Mouse (Mus musculus) limb, embryonic 13.5 days (tissue): ENCODE results near the gene Gna14. TPM values are rescaled to one million over a fixed set of nuclear protein-coding genes. Genes with fewer than 3 reads are reported as not detected.

Experiments used
- ATAC-seq: fragments of 200-750 bp; cut with Nextera tagmentation; 2 replicates; pipeline ENCODE4 v1.8.0; 2017; ENCODE audit warnings: low read depth, moderate number of reproducible peaks, moderate TSS enrichment; ENCODE audit not compliant: low FRiP score
- H3K27ac ChIP-seq: fragments of 300-500 bp; sonication (generic); 2 replicates; pipeline ENCODE4 v1.5.1; 2015; ENCODE audit warnings: inconsistent platforms, mild to moderate bottlenecking, moderate library complexity
- H3K27me3 ChIP-seq: fragments of 300-500 bp; sonication (generic); 2 replicates; pipeline ENCODE4 v1.6.1; 2015; ENCODE audit warnings: mild to moderate bottlenecking, inconsistent platforms
- H3K36me3 ChIP-seq: fragments of 300-500 bp; sonication (generic); 2 replicates; pipeline ENCODE4 v1.6.1; 2015; ENCODE audit warnings: inconsistent platforms, mild to moderate bottlenecking, moderate library complexity
- H3K4me1 ChIP-seq: fragments of 300-500 bp; sonication (generic); 2 replicates; pipeline ENCODE4 v1.6.1; 2015; ENCODE audit warnings: inconsistent platforms
- H3K4me2 ChIP-seq: fragments of 300-500 bp; sonication (generic); replicated peaks from 2 replicates; pipeline ENCODE4 v1.6.1; 2015; ENCODE audit warnings: inconsistent platforms, mild to moderate bottlenecking, moderate library complexity
- H3K4me3 ChIP-seq: fragments of 300-500 bp; sonication (generic); 2 replicates; pipeline ENCODE4 v1.5.1; 2015; ENCODE audit warnings: moderate library complexity, mild to moderate bottlenecking, inconsistent platforms
- H3K9ac ChIP-seq: fragments of 300-500 bp; sonication (generic); 2 replicates; pipeline ENCODE4 v1.6.1; 2015; ENCODE audit warnings: mild to moderate bottlenecking, inconsistent platforms
- H3K9me3 ChIP-seq: fragments of 300-500 bp; sonication (generic); 2 replicates; pipeline ENCODE4 v1.6.1; 2016; ENCODE audit warnings: inconsistent platforms
- WGBS: fragments of 180-500 bp; shearing (Covaris S2); methylation state at CpG from one replicate; pipeline ENCODE4 v1.1.7; 2015; 5-methylcytosine and 5-hydroxymethylcytosine counted together
- polyA plus RNA-seq: library from polyadenylated mRNA; unstranded; fragments of >200 nt; fragmentation: Nextera tagmentation; extraction: Ambion mirVana; gene quantifications from 2 replicates; pipeline ENCODE4 v1.2.1, GENCODE M21; 2015

Gene Gna14
- polyA plus RNA-seq, 1 experiment from 2014 or later: 2.1 TPM

DNA sequence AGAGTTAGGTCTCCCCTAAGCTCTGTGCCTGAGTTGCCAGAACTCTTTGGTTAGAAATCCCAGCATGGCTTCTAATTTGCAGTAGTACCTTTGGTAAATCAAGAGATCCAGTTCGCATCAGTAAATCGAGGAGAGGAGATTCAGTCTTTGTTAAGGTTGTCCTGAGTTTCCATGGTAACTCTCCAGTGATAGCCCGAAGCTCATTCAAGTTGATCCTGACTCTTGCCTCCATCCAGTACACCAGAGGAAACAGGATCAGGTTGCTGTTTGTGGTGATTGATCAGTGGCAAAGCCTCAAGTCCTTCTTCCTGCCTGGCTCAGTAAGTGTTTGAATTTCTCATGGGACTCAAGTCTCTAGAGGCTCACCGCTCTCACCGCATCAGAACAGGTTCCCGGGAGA is 24.7 kb downstream of the Gna14 start:
- no peaks in the 10 kb centered on the region; the same call in 1 of the 2 replicates for H3K9me3 ChIP-seq
- WGBS: 73% methylated on average over 6 of the region's 6 CpGs
- H3K27me3 ChIP-seq: no peaks in the 10 kb centered on the region
- no peak overlapping the region for H3K4me2 ChIP-seq
- no peaks in the 10 kb centered on the region for H3K36me3 ChIP-seq
- no peak overlapping the region for H3K9ac ChIP-seq
- H3K4me3 ChIP-seq: no peak overlapping the region
- ATAC-seq: no peak
- no peak overlapping the region for H3K27ac ChIP-seq
- no peaks in the 10 kb centered on the region for H3K4me1 ChIP-seq

DNA sequence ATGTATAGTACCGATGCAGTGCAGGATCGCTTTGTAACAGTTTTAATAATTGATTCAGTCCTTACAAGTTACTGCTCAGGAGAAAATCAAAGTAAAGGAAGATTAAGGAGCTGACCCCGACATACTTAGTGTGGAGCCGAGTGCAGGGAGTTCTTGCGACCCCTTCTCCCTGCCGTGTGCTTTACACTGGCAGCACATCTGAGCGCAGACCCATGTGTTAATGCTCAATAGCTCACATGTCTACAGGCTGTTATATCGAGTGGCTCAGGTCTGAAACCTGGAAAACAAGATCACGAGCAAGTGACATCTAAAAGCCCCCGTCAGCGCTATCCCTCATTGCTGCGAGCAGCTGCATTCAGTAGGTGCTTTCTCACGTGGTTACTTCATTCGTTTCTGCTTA is 25.3 kb downstream of the Gna14 start:
- Histone ChIP-seq H3K9ac (no peak overlapping the region), H3K4me1 (no peaks in the 10 kb centered on the region), H3K4me3 (no peak overlapping the region), H3K4me2 (no peak overlapping the region), H3K27me3 (no peaks in the 10 kb centered on the region), H3K27ac (no peak overlapping the region), H3K36me3 (no peaks in the 10 kb centered on the region), H3K9me3 (no peaks in the 10 kb centered on the region)
- no peak for ATAC-seq
- WGBS: 85% methylated on average over 14 of the region's 14 CpGs

DNA sequence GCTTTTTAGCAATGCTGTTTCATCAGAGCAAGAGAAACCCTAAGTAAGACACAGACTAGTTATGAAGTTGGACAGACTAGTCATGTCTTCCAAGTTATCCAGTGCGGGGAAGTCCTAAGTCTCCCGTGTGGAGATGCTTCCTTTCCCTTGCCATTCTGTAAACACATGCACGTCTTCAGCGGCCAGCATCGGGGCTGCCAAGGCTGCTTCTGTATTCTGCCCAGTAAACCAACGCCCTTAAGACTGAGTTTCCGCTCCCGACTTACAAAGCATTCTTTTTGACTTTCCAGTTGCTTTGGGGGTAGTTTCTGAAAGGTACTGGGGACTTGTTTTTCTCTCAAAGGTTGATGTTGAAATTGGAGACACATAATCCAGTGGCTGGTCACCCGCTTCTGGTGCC is 26.9 kb downstream of the Gna14 start:
- Histone ChIP-seq H3K27ac (no peak overlapping the region), H3K4me3 (no peak overlapping the region)
- WGBS: 75% methylated on average over 9 of the region's 9 CpGs

DNA sequence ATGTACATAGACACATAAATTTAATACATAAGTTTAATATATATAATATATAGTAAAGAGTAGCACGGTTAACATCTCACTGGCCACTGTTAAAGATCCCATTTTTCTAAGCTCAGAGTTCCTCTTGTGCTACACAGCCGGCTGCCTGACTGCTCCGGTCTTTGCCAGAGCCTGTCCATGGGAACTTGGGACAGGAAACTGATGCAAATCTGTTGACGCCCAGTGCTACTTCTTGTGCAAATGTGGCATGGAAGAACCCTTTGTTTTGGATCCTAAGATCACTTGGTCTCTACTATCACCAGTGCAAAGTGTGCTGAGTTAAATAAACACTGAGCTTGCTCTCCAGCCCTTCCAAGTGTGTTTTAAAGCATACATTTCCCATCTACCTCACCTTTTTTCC is 29.2 kb downstream of the Gna14 start:
- no peak for ATAC-seq

More for the DNA sequence above, 26.9 kb downstream of the Gna14 start:
- no peak overlapping the region for H3K9ac ChIP-seq
- no peaks in the 10 kb centered on the region for H3K36me3 ChIP-seq
- no peak overlapping the region for H3K4me2 ChIP-seq
- no peaks in the 10 kb centered on the region for H3K4me1 ChIP-seq
- no peak for ATAC-seq
- H3K27me3 ChIP-seq: no peaks in the 10 kb centered on the region
- H3K9me3 ChIP-seq: no peaks in the 10 kb centered on the region

DNA sequence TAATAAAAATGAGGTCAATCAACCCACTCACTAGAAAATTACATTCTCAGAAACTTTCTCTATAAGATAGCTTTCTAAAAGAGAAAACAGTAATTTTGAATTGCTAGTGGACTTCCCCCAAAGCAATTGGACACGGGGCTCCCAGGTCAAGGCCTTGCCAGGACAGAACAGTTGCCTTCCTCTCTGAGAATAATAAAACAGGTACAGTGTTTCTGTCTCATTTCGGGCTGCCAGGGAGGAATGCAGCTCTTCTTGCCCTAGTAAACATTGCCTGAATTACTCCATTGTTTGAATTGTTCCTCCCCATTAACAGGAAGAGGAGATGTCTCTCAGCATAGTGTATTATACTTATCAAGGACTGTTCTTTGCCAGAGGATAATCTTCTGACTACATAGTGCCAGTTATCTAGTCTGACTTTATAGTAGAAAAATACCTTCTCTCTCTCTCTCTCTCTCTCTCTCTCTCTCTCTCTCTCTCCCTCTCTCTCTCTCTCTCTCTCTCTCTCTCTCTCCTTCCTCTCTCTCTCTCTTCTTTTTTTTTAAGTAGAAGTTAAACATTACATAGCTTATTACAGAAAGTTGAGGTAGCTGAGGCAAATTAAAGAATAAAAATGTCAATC is 33.3 kb downstream of the Gna14 start:
- WGBS: 64% methylated on average over 2 of the region's 2 CpGs
- Histone ChIP-seq H3K4me1 (no peaks in the 10 kb centered on the region), H3K36me3 (no peaks in the 10 kb centered on the region), H3K4me2 (no peak overlapping the region), H3K27ac (no peak overlapping the region), H3K9me3 (no peaks in the 10 kb centered on the region), H3K4me3 (no peak overlapping the region), H3K27me3 (no peaks in the 10 kb centered on the region), H3K9ac (no peak overlapping the region)
- no peak for ATAC-seq

More for the DNA sequence above, 29.2 kb downstream of the Gna14 start:
- no peaks in the 10 kb centered on the region for H3K27me3 ChIP-seq
- H3K4me3 ChIP-seq: no peak overlapping the region
- no peaks in the 10 kb centered on the region for H3K4me1 ChIP-seq
- no peak overlapping the region for H3K4me2 ChIP-seq
- no peak overlapping the region for H3K9ac ChIP-seq
- H3K9me3 ChIP-seq: no peaks in the 10 kb centered on the region
- no peak overlapping the region for H3K27ac ChIP-seq
- WGBS: 83% methylated on average over 4 of the region's 4 CpGs
- no peaks in the 10 kb centered on the region for H3K36me3 ChIP-seq

DNA sequence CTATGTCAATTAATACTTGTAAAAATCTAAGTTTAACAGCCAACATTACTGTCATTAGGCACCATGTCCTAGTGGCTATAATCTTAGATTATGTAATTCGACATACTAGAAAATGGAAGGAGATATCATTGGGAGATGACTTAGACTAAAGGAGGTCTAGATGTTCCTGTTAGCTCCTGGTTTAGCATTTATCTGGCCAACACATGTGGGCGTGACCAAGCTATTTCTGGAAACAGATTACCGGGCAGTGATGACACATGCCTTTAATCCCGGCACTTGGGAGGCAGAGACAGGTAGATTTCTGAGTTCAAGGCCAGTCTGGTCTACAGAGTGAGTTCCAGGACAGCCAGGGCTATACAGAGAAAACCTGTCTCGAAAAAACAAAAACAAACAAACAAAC is 37.1 kb downstream of the Gna14 start:
- H3K27ac ChIP-seq: no peak overlapping the region

DNA sequence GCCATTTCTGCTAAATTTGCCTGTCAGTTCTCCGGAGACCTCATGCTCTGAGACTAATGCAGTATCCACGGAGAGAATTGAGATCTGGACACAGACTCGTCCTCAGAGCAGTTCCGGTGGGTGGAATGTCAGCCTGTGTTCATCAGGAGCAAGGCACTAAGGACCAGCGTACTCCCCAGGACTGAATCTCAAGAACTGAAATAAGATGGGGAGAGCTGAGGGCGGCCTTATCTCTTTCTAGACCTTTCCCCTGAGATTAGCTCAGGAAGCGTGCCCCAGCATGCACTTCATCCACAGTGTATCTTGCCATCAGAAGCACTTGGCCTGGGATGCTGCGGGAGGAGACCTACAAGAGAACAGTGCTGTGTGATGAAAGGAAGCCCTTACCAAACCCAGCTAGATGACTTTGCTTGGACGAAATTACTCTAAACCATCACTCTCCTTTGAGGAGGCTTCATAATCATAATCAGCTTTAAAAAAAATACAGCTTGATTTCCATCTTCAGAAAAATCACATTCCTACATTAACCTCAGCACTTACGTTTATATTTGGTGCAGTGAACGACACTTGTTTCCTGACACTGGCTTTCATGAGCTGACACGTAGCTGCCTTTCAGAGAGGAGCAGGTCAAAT is 41.9 kb downstream of the Gna14 start:
- Histone ChIP-seq H3K9me3 (no peaks in the 10 kb centered on the region), H3K9ac (no peak overlapping the region), H3K4me1 (0 out of 2 replicates have a peak, but pooled peaks cover 3% of the 10 kb centered on the region), H3K27me3 (no peaks in the 10 kb centered on the region), H3K27ac (no peak overlapping the region), H3K36me3 (no peaks in the 10 kb centered on the region), H3K4me3 (no peak overlapping the region), H3K4me2 (no peak overlapping the region)
- 85% methylated on average over 12 of the region's 12 CpGs for WGBS
- no peak for ATAC-seq

More for the DNA sequence above, 37.1 kb downstream of the Gna14 start:
- H3K4me1 ChIP-seq: no peaks in the 10 kb centered on the region
- WGBS: 86% methylated on average over 5 of the region's 5 CpGs
- no peak overlapping the region for H3K4me3 ChIP-seq
- no peaks in the 10 kb centered on the region for H3K36me3 ChIP-seq
- H3K27me3 ChIP-seq: no peaks in the 10 kb centered on the region
- no peaks in the 10 kb centered on the region for H3K9me3 ChIP-seq
- H3K9ac ChIP-seq: no peak overlapping the region
- ATAC-seq: no peak
- no peak overlapping the region for H3K4me2 ChIP-seq

DNA sequence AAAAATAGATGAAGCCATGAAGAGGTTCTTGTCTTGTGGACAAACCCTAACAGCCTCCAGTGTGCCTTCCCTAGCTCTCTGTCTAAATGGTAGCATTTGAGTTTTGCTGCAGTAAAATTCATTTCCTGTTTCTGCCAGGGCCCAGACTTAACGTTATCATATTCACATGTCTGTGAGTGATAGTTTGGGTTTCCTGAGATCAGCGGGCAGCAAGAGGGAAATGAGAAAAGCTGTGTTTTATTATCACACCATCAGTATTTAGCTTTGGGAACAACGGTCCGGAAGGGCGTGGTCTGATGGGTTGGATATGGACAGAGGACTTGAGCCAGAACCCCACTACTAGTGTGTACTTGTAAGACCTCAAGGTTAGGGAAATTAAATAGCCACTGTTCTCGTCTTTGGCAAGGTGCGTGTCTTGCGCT is 42.6 kb downstream of the Gna14 start:
- no peak overlapping the region for H3K4me3 ChIP-seq
- no peaks in the 10 kb centered on the region for H3K36me3 ChIP-seq
- WGBS: 61% methylated on average over 8 of the region's 8 CpGs
- no peak overlapping the region for H3K9ac ChIP-seq
- H3K9me3 ChIP-seq: no peaks in the 10 kb centered on the region
- no peak overlapping the region for H3K27ac ChIP-seq
- H3K27me3 ChIP-seq: no peaks in the 10 kb centered on the region
- 0 out of 2 replicates have a peak, but pooled peaks cover 3% of the 10 kb centered on the region for H3K4me1 ChIP-seq
- no peak for ATAC-seq
- H3K4me2 ChIP-seq: no peak overlapping the region

DNA sequence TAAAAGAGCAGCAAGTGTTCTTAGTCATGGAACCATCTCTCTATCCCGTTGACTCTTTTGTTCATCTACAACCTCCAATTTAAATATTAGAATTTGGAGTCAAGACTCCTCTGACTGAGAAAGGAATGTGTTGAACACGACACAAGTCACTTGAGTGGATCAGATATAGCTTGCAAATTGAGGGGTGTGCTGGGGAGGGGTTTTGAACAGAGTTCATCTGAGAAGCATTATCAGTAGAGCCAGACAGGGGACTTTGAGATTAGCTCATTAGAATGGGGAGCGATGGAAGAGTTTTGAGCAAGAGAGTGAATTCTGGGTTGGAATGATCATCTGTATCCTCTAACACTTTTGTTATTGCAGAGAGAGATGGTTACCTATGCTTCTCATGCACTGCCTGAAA is 46.5 kb downstream of the Gna14 start:
- Histone ChIP-seq H3K4me1 (peaks cover 12% of the 10 kb centered on the region), H3K4me2 (no peak overlapping the region), H3K4me3 (no peak overlapping the region), H3K36me3 (no peaks in the 10 kb centered on the region), H3K27me3 (no peaks in the 10 kb centered on the region), H3K9me3 (no peaks in the 10 kb centered on the region), H3K9ac (no peak overlapping the region), H3K27ac (no peak overlapping the region)
- no peak for ATAC-seq
- 86% methylated on average over 3 of the region's 3 CpGs for WGBS

DNA sequence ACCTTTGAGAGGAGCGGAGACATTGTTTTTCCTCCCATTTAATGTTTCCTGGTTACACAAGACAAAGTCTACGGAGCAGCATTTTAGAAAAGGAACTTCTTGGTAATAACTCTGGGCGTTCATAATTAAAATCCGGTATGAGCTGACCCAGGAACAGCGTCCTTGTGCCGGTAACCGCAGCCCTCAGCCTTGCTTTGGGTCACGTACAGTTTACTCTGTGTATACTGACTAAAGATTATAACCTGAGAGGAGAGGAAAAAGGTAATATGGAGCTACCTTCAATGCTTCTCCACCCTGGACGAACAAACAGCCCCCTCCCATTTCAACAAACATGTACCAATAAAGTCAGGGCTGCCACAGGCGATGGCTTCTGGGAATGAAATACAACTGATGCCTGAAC is 48.7 kb downstream of the Gna14 start:
- 81% methylated on average over 10 of the region's 10 CpGs for WGBS
- Histone ChIP-seq H3K27me3 (no peaks in the 10 kb centered on the region), H3K4me2 (no peak overlapping the region), H3K27ac (no peak overlapping the region), H3K36me3 (no peaks in the 10 kb centered on the region), H3K4me1 (peaks cover 9% of the 10 kb centered on the region), H3K4me3 (no peak overlapping the region), H3K9ac (no peak overlapping the region), H3K9me3 (no peaks in the 10 kb centered on the region)
- no peak for ATAC-seq

DNA sequence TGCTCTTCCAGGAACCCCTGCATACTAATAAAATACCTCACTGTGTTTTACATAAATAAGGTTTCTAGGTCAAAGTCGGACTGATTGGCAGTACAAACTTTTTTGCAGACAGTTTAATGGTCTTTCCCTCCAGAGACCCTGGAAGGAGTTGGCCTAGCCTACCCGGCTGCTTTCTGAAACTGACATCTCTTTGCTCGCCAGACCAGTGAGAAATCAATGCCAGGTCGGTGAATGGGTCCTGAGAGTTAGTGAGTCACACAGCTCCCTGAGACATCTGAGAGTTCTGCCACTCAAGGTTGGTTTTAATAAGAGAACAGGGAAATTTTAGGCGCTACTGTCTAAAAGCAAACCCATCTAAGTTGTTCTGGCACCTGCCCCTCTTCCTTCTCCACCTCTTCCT is 49.1 kb downstream of the Gna14 start:
- H3K27me3 ChIP-seq: no peaks in the 10 kb centered on the region
- 53% methylated on average over 5 of the region's 5 CpGs for WGBS
- no peak overlapping the region for H3K4me2 ChIP-seq
- no peak for ATAC-seq
- no peaks in the 10 kb centered on the region for H3K36me3 ChIP-seq
- H3K4me3 ChIP-seq: no peak overlapping the region
- H3K9ac ChIP-seq: no peak overlapping the region
- no peak overlapping the region for H3K27ac ChIP-seq
- no peaks in the 10 kb centered on the region for H3K9me3 ChIP-seq
- H3K4me1 ChIP-seq: peaks cover 9% of the 10 kb centered on the region

DNA sequence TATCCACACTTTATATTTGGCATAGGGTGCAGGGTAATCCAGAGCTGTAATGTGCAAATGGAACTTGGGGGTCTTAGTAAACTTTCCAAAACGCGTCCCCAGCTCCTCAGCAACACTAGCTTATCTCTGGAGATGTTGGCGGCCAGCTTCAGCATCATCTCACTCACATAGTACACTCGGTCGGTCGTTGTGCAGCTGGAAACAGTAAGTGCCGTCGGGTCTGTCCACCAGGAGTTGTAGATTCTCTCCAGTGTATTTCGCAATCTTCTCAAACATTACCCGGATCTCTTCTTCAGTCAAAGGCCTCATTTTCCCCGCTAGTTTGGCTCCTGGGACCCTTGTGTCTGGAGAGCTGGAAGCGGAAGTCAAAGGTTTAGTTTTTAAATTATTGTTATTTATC is 55.2 kb downstream of the Gna14 start:
- H3K9me3 ChIP-seq: no peaks in the 10 kb centered on the region
- ATAC-seq: no peak
- no peak overlapping the region for H3K9ac ChIP-seq
- H3K27me3 ChIP-seq: no peaks in the 10 kb centered on the region
- H3K4me1 ChIP-seq: peaks cover 17% of the 10 kb centered on the region
- no peak overlapping the region for H3K4me2 ChIP-seq
- peak overlapping the region; percentile 0; the same call in 1 of the 2 replicates for H3K27ac ChIP-seq
- no peak overlapping the region for H3K4me3 ChIP-seq
- 48% methylated on average over 12 of the region's 12 CpGs for WGBS
- H3K36me3 ChIP-seq: no peaks in the 10 kb centered on the region

DNA sequence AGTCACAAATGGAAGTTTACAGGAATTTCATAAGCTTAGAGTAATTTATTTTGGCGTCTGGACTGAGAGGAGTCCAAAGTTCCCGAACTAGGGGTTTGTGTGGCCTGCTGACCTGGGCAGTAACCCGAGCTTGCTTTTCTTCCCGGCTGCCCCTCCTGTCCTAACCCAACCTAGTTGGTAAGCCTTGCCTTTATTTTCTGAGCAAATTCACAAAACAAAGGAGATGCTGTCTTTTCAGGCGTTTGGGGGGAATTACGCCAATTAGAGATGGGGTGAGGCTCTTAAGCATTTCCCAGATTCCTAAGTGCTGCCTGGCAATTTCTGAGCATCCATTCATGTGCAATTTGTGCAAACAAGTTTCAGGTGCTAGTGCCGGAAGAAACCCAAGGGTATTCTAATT is 55.9 kb downstream of the Gna14 start:
- Histone ChIP-seq H3K9ac (no peak overlapping the region), H3K4me2 (no peak overlapping the region), H3K9me3 (no peaks in the 10 kb centered on the region), H3K36me3 (no peaks in the 10 kb centered on the region), H3K4me1 (peaks cover 17% of the 10 kb centered on the region), H3K4me3 (no peak overlapping the region), H3K27me3 (no peaks in the 10 kb centered on the region), H3K27ac (peak overlapping the region; percentile 0; the same call in 1 of the 2 replicates)
- 18% methylated on average over 7 of the region's 7 CpGs for WGBS
- ATAC-seq: no peak
